In genomic region chr5:103971051-103971450, GRCm38 (mm10) we compare ENCODE assay signal across 18 mouse cellular contexts. TPM values are rescaled to one million over a fixed set of nuclear protein-coding genes. Genes with fewer than 3 reads are reported as not detected.
"Had no signal": no experiment of that assay in that cellular context is flagged by ENCODE, and none has a peak within 500 bp of the region (broad histone marks: within the 10 kb centered on the region; RNA-seq: fewer than 3 reads in every experiment).

No protein-coding gene starts in this region.

- H3K27me3 ChIP-seq: midbrain, embryonic 12.5 days; neural tube, embryonic 13.5 days; neural tube, embryonic 15.5 days had no signal

- ATAC-seq: midbrain, embryonic 16.5 days had no signal

- DNase-seq: lung, adult 18-20 months; lung, embryonic 14.5 days; lung, postnatal 10 days; lung, postnatal 4 days; midbrain, embryonic 14.5 days; right cerebral cortex, postnatal 14 days; thymus, adult 18-20 months; thymus, postnatal 14 days; thymus, postnatal 36 days had no signal

- H3K4me3 ChIP-seq: midbrain, embryonic 10.5 days; midbrain, embryonic 12.5 days; myocyte; neural tube, embryonic 13.5 days; neural tube, embryonic 15.5 days had no signal

- H3K9me3 ChIP-seq: midbrain, embryonic 10.5 days; midbrain, embryonic 12.5 days; neural tube, embryonic 13.5 days; neural tube, embryonic 15.5 days had no signal

- H3K4me1 ChIP-seq: midbrain, embryonic 10.5 days; midbrain, embryonic 12.5 days; neural tube, embryonic 13.5 days; neural tube, embryonic 15.5 days had no signal

- H3K9ac ChIP-seq: lung, embryonic 14.5 days; midbrain, embryonic 12.5 days; neural tube, embryonic 13.5 days; neural tube, embryonic 15.5 days had no signal

- H3K36me3 ChIP-seq: midbrain, embryonic 10.5 days; midbrain, embryonic 12.5 days; neural tube, embryonic 13.5 days; neural tube, embryonic 15.5 days had no signal

- H3K27ac ChIP-seq: midbrain, embryonic 10.5 days; midbrain, embryonic 12.5 days; neural tube, embryonic 13.5 days; neural tube, embryonic 15.5 days had no signal

- H3K4me2 ChIP-seq: lung, embryonic 14.5 days; midbrain, embryonic 12.5 days; neural tube, embryonic 13.5 days; neural tube, embryonic 15.5 days had no signal

RNA-seq across cellular contexts. Expression of gene Hsd17b13, which starts 6.2 kb away (rescaled TPM):
- total RNA-seq: megakaryocyte, adult 5-6 weeks; megakaryocyte-erythroid progenitor cell, adult 5-6 weeks had no signal
- polyA plus RNA-seq: midbrain, embryonic 10.5 days; midbrain, embryonic 12.5 days; midbrain, embryonic 14.5 days; midbrain, embryonic 16.5 days; neural tube, embryonic 11.5 days; neural tube, embryonic 13.5 days; neural tube, embryonic 15.5 days had no signal
